Mouse (Mus musculus): Measurements from ENCODE around the gene Sarm1. TPM values are rescaled to one million over a fixed set of nuclear protein-coding genes. Genes with fewer than 3 reads are reported as not detected.

Sarm1 gene
- total and polyA plus RNA-seq, 3 experiments, result 0.50 to 1.1 (median 0.55) TPM

- TF ChIP-seq BHLHE40 (IDR thresholded peaks at IDR 0.05; ENCODE audit: low read depth, low read length) (peak; percentile 86), MXI1 (IDR thresholded peaks at IDR 0.05; ENCODE audit: low read depth, low read length) (0 out of 2 replicates have a peak, but pooled peaks have one; percentile 77), JUND (conservative IDR thresholded peaks at IDR 0.05; ENCODE audit: low read depth, low read length) (peak; percentile 86), MAX (IDR thresholded peaks at IDR 0.05; ENCODE audit: low read length) (peak; percentile 85), ELF1 (IDR thresholded peaks at IDR 0.05; ENCODE audit: low read depth, low read length) (peak; percentile 57; the same call in 1 of the 2 replicates), IRF4 (IDR thresholded peaks at IDR 0.05; ENCODE audit: low read depth, low read length) (peak; percentile 86), HCFC1 (IDR thresholded peaks at IDR 0.05; ENCODE audit: low read depth, low read length) (no peak), KAT2A (IDR thresholded peaks at IDR 0.05; ENCODE audit: insufficient replicate concordance, low read length) (no peak), NRF1 (IDR thresholded peaks at IDR 0.05; ENCODE audit: low read depth, low read length) (0 out of 2 replicates have a peak, but pooled peaks have one; percentile 36), ZKSCAN1 (IDR thresholded peaks at IDR 0.05; ENCODE audit: borderline replicate concordance, low read depth, low read length) (no peak), RAD21 (IDR thresholded peaks at IDR 0.05; ENCODE audit: low read depth, low read length) (no peak), MAFK (IDR thresholded peaks at IDR 0.05; ENCODE audit: insufficient replicate concordance, low read length) (peak; percentile 77; the same call in 1 of the 2 replicates), E2F4 (IDR thresholded peaks at IDR 0.05; ENCODE audit: insufficient replicate concordance, low read depth, low read length) (no peak), NELFE (IDR thresholded peaks at IDR 0.05; ENCODE audit: low read depth, low read length) (no peak), PAX5 (IDR thresholded peaks at IDR 0.05; ENCODE audit: low read length) (no peak), TCF12 (IDR thresholded peaks at IDR 0.05; ENCODE audit: low read depth, low read length) (peak; percentile 94), MEF2A (IDR thresholded peaks at IDR 0.05; ENCODE audit: borderline replicate concordance, low read depth, low read length) (peak; percentile 80), POLR2A (IDR thresholded peaks at IDR 0.05; ENCODE audit: low read depth, low read length) (peak; percentile 44), SIN3A (IDR thresholded peaks at IDR 0.05; ENCODE audit: low read length) (peak; percentile 50; the same call in 1 of the 2 replicates), TBP (conservative IDR thresholded peaks at IDR 0.05; ENCODE audit: low read depth, low read length) (peak; percentile 62; the same call in 1 of the 2 replicates), ZC3H11A (IDR thresholded peaks at IDR 0.05; ENCODE audit: low read depth, low read length) (no peak), RCOR1 (conservative IDR thresholded peaks at IDR 0.05; ENCODE audit: low read depth, low read length) (peak; percentile 59; the same call in 1 of the 2 replicates), USF1 (IDR thresholded peaks at IDR 0.05; ENCODE audit: low read depth, low read length) (no peak), SMC3 (IDR thresholded peaks at IDR 0.05; ENCODE audit: low read depth, low read length) (no peak; the same call in 1 of the 2 replicates), ETS1 (conservative IDR thresholded peaks at IDR 0.05; ENCODE audit: low read depth, low read length) (peak; percentile 90), EP300 (IDR thresholded peaks at IDR 0.05; ENCODE audit: low read length) (peak; percentile 92), MYC (IDR thresholded peaks at IDR 0.05; ENCODE audit: low read depth, low read length) (peak; percentile 87; the same call in 1 of the 2 replicates), ZMIZ1 (IDR thresholded peaks at IDR 0.05; ENCODE audit: low read depth, low read length) (no peak), JUN (IDR thresholded peaks at IDR 0.05; ENCODE audit: insufficient read depth, low read depth, low read length) (peak; percentile 93), UBTF (IDR thresholded peaks at IDR 0.05; ENCODE audit: low read depth, low read length) (peak; percentile 66; the same call in 1 of the 2 replicates), MAZ (IDR thresholded peaks at IDR 0.05; ENCODE audit: low read depth, low read length) (0 out of 2 replicates have a peak, but pooled peaks have one; percentile 36), CHD2 (IDR thresholded peaks at IDR 0.05; ENCODE audit: low read length) (peak; percentile 47; the same call in 1 of the 2 replicates), USF2 (conservative IDR thresholded peaks at IDR 0.05; ENCODE audit: low read depth, low read length) (no peak)
- dilution Hi-C loops (cut with MboI; ENCODE audit: extremely low pct_ligation_motif_present, extremely low pct_unique_long_range_greater_than_20kb, low sequenced_read_pairs) (no loop called here), in situ Hi-C loops (cut with MboI; ENCODE audit: low pct_ligation_motif_present, low pct_unique_long_range_greater_than_20kb, low sequenced_read_pairs) (loop anchor here (10.0 kb wide), 1 partner anchor 82 kb away; no protein-coding TSS in a partner anchor)
- Histone ChIP-seq H3K36me3 (replicated peaks in 1 of 2; ENCODE audit: control insufficient read depth in 1 of 2, insufficient read depth in 1 of 2, low read length in 1 of 2) (no peaks in the 10 kb centered on the region), H3K79me2 (replicated peaks; ENCODE audit: control insufficient read depth, extremely low read depth, insufficient read depth, poor library complexity, severe bottlenecking) (no peaks in the 10 kb centered on the region), H3K27me3 (replicated peaks) (peaks cover 6% of the 10 kb centered on the region), H3K4me2 (ENCODE audit: insufficient read depth, low read depth, poor library complexity, severe bottlenecking) (peak overlapping the region; percentile 41; the same call in 1 of the 2 replicates), H3K4me3 (replicated peaks in 1 of 3; ENCODE audit: low read depth in 2 of 3, low read length in 2 of 3, poor library complexity in 1 of 3) (no peak overlapping the region), H3K9ac (ENCODE audit: insufficient read depth, low read depth) (no peak overlapping the region), H3K9me3 (replicated peaks; ENCODE audit: low read length) (no peaks in the 10 kb centered on the region), H3K4me1 (ENCODE audit: control insufficient read depth in 1 of 2, insufficient read depth in 2 of 2) (peaks cover 6 to 40% of the 10 kb centered on the region in 2 experiments), H3K27ac (ENCODE audit: insufficient read depth, low read depth) (no peak overlapping the region)
- DNase-seq (ENCODE audit: extremely low read depth), result peak; percentile 75
These were observed 50.4 kb downstream of the Sarm1 start for GRCm38 (mm10) chr11:78447168-78447567.

All from CH12.LX (cell line).